Mouse (Mus musculus) kidney, embryonic 15.5 days (tissue): ENCODE results near the gene Tmem120a. TPM values are rescaled to one million over a fixed set of nuclear protein-coding genes. Genes with fewer than 3 reads are reported as not detected.

Source experiments
- ATAC-seq: fragments of 200-750 bp; cut with Nextera tagmentation; replicated peaks from 2 replicates; pipeline ENCODE4 v1.8.0; 2017; ENCODE audit warnings: moderate TSS enrichment; ENCODE audit not compliant: low FRiP score
- H3K27ac ChIP-seq: fragments of 300-500 bp; sonication (generic); 2 replicates; pipeline ENCODE4 v1.5.1; 2015; ENCODE audit warnings: mild to moderate bottlenecking, inconsistent platforms
- H3K27me3 ChIP-seq: fragments of 300-500 bp; sonication (generic); 2 replicates; pipeline ENCODE4 v1.6.1; 2015; ENCODE audit warnings: inconsistent platforms
- H3K36me3 ChIP-seq: fragments of 300-500 bp; sonication (generic); 2 replicates; pipeline ENCODE4 v1.6.1; 2015; ENCODE audit warnings: inconsistent platforms
- H3K4me1 ChIP-seq: fragments of 300-500 bp; sonication (generic); 2 replicates; pipeline ENCODE4 v1.6.1; 2015; ENCODE audit warnings: inconsistent platforms
- H3K4me2 ChIP-seq: fragments of 300-500 bp; sonication (generic); 2 replicates; pipeline ENCODE4 v1.6.1; 2015; ENCODE audit warnings: moderate library complexity, mild to moderate bottlenecking, inconsistent platforms
- H3K4me3 ChIP-seq: fragments of 300-500 bp; sonication (generic); replicated peaks from 2 replicates; pipeline ENCODE4 v1.5.1; 2015; ENCODE audit warnings: mild to moderate bottlenecking, inconsistent platforms
- H3K9ac ChIP-seq: fragments of 300-500 bp; sonication (generic); 2 replicates; pipeline ENCODE4 v1.6.1; 2015; ENCODE audit warnings: mild to moderate bottlenecking, inconsistent platforms
- H3K9me3 ChIP-seq: fragments of 300-500 bp; sonication (generic); replicated peaks from 2 replicates; pipeline ENCODE4 v1.6.1; 2016; ENCODE audit warnings: inconsistent platforms
- WGBS: fragments of 180-500 bp; shearing (Covaris S2); methylation state at CpG from one replicate; pipeline ENCODE4 v1.1.7; 2015; ENCODE audit warnings: mixed read lengths; 5-methylcytosine and 5-hydroxymethylcytosine counted together
- polyA plus RNA-seq: library from polyadenylated mRNA; unstranded; fragments of >200 nt; fragmentation: Nextera tagmentation; extraction: Ambion mirVana; gene quantifications from 2 replicates; pipeline ENCODE4 v1.2.1, GENCODE M21; 2015

Gene Tmem120a
- polyA plus RNA-seq, 1 experiment from 2014 or later: 68.1 TPM

DNA sequence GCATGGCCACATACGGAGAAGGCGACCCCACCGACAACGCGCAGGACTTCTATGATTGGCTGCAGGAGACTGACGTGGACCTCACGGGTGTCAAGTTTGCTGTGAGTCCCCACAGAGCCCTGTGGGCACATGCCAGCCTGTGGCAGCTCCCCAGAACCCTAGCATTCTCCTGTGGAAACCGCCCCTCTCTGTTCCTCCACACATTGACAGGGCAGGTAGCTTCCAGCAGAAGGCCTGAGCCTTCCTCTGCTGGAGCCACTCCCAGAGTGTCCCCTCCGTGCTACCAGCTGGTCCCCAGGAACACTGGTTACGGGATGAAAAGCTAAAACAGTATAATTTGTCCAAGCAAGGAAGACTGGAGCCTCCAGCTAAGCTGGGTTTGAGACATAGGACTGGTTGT, 14.0 kb downstream of the Tmem120a start:
- H3K27ac ChIP-seq: no peak overlapping the region
- H3K4me1 ChIP-seq: peaks cover 21% of the 10 kb centered on the region
- no peak overlapping the region for H3K9ac ChIP-seq
- 94% methylated on average over 10 of the region's 10 CpGs for WGBS
- no peak overlapping the region for H3K4me3 ChIP-seq
- ATAC-seq: no peak
- H3K4me2 ChIP-seq: no peak overlapping the region
- H3K36me3 ChIP-seq: peaks cover 71% of the 10 kb centered on the region
- H3K9me3 ChIP-seq: no peaks in the 10 kb centered on the region
- H3K27me3 ChIP-seq: no peaks in the 10 kb centered on the region

DNA sequence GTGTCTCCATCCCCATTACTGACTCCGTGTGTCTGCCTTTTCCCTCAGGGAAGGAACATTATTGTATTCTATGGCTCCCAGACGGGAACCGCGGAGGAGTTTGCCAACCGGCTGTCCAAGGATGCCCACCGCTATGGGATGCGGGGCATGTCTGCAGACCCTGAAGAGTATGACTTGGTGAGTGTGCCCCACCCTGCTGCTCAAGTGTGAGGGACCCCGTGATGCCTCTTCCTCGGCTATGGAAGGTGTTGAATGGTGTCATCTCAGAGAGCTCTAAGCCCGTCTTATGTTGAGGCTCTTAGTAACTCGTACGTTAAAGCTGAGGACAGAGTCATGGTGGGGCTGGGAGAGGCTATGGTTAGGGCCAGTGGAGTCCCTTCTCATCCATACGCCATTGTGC, 14.9 kb downstream of the Tmem120a start:
- peaks cover 62% of the 10 kb centered on the region for H3K36me3 ChIP-seq
- no peak overlapping the region for H3K4me2 ChIP-seq
- H3K27ac ChIP-seq: no peak overlapping the region
- H3K4me3 ChIP-seq: no peak overlapping the region
- no peak overlapping the region for H3K9ac ChIP-seq
- H3K4me1 ChIP-seq: peaks cover 30% of the 10 kb centered on the region
- WGBS: 92% methylated on average over 13 of the region's 13 CpGs
- no peaks in the 10 kb centered on the region for H3K9me3 ChIP-seq
- H3K27me3 ChIP-seq: no peaks in the 10 kb centered on the region
- no peak for ATAC-seq

DNA sequence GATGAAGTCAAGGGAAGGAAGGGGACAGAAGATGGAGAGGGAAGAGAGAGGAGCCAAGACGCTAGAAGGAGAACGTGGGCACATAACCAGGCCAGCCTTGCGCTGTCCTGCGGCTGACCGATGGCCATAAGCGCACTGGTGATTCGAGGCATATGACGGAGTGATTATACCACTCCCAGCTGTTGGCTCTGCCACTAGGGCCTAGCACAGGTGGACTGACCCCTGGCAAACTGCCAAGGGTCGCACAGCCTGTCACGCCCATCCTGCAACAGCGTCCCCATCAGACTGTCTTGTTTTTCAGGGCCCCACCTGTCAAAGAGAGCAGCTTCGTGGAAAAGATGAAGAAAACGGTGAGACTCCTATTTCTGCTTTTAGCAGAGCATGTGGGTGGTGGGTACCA, 15.9 kb downstream of the Tmem120a start:
- H3K36me3 ChIP-seq: peaks cover 52% of the 10 kb centered on the region
- H3K9ac ChIP-seq: no peak overlapping the region
- H3K4me2 ChIP-seq: no peak overlapping the region
- no peaks in the 10 kb centered on the region for H3K27me3 ChIP-seq
- H3K4me1 ChIP-seq: peaks cover 39% of the 10 kb centered on the region
- no peak overlapping the region for H3K27ac ChIP-seq
- no peaks in the 10 kb centered on the region for H3K9me3 ChIP-seq
- ATAC-seq: no peak
- no peak overlapping the region for H3K4me3 ChIP-seq
- 92% methylated on average over 13 of the region's 13 CpGs for whole genome bisulfite sequencing

DNA sequence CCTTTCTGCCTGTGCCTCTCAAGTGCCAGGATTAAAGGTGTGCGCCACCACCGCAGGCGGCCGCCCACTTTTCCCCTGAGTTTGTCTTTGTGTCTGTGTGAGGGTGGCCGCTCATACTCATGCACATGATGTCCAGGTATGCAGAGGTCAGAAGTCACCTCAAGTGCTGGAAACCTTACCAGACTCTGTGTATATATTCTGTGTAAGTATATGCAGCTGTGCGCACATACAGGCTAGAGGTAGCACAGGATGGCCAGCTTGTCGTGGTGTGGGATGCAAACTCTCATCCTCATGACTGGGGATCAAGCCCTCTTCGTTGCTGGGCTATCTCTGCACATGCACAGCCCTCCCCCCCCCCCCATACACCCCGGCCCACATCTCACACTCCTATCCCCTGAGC, 16.4 kb downstream of the Tmem120a start:
- no peak for ATAC-seq
- H3K36me3 ChIP-seq: peaks cover 47% of the 10 kb centered on the region
- no peak overlapping the region for H3K9ac ChIP-seq
- no peak overlapping the region for H3K4me3 ChIP-seq
- H3K4me2 ChIP-seq: no peak overlapping the region
- no peaks in the 10 kb centered on the region for H3K9me3 ChIP-seq
- H3K4me1 ChIP-seq: peaks cover 43% of the 10 kb centered on the region
- no peaks in the 10 kb centered on the region for H3K27me3 ChIP-seq
- H3K27ac ChIP-seq: no peak overlapping the region
- 96% methylated on average over 9 of the region's 9 CpGs for WGBS

DNA sequence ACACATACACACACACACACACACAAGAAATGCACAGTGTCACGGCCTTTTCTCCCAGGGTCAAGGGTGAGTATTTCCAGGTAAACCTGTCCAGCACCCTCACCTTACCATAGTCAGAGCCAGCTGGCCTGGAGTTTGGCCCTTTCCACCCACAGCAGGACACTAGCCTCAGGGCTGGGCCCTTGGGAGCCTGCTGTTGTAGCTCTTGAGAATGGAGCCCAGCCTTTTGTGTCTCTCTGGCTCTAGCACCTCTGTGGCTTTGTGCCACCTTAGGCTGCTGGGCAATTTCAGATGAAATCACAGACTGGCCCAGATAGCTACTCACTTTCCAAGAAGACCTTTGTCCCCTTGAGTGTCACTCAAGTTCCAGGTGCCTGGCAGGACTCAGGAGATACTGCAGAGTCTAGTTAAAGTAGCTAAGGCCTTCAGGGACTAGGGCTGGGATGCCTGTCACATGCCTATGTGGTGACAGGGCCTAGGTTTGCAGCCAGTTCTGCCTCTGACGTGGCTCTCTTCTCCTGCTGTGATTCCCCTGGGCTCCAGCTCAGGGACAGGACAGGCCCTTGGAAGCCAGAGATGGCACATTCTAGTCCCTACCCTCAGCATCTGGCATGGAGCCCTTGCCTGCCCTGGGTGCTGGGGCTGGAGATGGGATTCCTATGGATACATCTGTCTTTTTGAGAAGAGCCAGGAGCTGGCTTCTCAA, 17.5 kb downstream of the Tmem120a start:
- H3K27ac ChIP-seq: 0 out of 2 replicates have a peak overlapping the region, but pooled peaks have one; percentile 37
- no peak overlapping the region for H3K4me2 ChIP-seq
- no peaks in the 10 kb centered on the region for H3K27me3 ChIP-seq
- peaks cover 36% of the 10 kb centered on the region for H3K36me3 ChIP-seq
- WGBS: 83% methylated on average over 2 of the region's 2 CpGs
- H3K4me3 ChIP-seq: no peak overlapping the region
- no peak for ATAC-seq
- H3K9ac ChIP-seq: no peak overlapping the region
- H3K9me3 ChIP-seq: no peaks in the 10 kb centered on the region
- H3K4me1 ChIP-seq: peaks cover 50% of the 10 kb centered on the region

DNA sequence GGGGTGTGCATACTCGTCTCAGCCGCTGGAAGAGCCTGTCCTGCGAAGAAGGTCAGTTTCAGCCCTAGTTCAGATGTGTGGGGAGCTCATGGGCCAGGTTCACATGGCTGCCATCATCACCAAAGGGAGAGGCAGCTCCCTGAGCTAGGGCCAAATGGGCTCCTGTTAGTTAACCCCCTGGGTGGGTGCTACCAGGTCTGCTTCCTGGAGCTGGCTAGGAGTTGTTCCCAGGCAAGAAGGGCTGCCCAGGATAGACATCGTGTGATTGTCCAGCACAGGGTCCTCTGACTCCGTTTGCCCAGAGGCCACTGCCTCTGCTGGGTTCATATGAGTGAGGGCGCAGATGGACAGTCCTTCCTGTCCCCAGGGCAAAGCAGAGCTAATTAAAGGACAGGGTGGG, 18.3 kb downstream of the Tmem120a start:
- no peaks in the 10 kb centered on the region for H3K27me3 ChIP-seq
- peak overlapping the region; percentile 21; the same call in 1 of the 2 replicates for H3K9ac ChIP-seq
- no peaks in the 10 kb centered on the region for H3K9me3 ChIP-seq
- H3K4me3 ChIP-seq: peak overlapping the region; percentile 15; the same call in 1 of the 2 replicates
- peaks cover 50% of the 10 kb centered on the region for H3K4me1 ChIP-seq
- H3K27ac ChIP-seq: peak overlapping the region; percentile 82
- no peak for ATAC-seq
- peaks cover 31% of the 10 kb centered on the region for H3K36me3 ChIP-seq
- 38% methylated on average over 6 of the region's 6 CpGs for WGBS
- peak overlapping the region; percentile 50 for H3K4me2 ChIP-seq

DNA sequence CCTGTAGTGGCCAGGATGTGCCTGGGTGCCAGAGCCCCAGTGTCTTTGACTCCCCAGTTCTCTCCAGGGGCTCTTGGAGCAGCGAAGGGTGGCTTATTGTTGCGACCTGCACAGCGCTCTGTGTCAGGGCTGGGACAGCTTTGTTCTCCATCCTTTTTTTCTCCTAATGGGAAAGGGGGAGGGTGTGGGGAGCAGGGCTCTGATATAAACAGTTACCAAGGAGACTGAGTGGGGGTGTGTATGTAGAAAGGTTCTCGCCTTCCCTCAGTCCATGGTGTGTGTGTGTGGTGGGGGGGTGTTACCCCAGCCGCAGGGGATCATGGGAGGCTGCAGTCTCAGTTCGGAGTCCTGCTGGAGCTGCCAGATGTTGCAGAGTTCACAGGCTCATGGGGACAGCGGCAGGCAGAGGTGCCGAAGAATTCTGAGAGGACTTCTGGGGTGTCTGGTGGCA, 18.8 kb downstream of the Tmem120a start:
- Histone ChIP-seq H3K27ac (peak overlapping the region; percentile 82), H3K9ac (peak overlapping the region; percentile 21; the same call in 1 of the 2 replicates), H3K4me3 (peak overlapping the region; percentile 15; the same call in 1 of the 2 replicates), H3K27me3 (no peaks in the 10 kb centered on the region), H3K4me2 (peak overlapping the region; percentile 50), H3K36me3 (peaks cover 26% of the 10 kb centered on the region), H3K9me3 (no peaks in the 10 kb centered on the region), H3K4me1 (peaks cover 50% of the 10 kb centered on the region)
- WGBS: 17% methylated on average over 8 of the region's 8 CpGs
- peak; percentile 76 for ATAC-seq

DNA sequence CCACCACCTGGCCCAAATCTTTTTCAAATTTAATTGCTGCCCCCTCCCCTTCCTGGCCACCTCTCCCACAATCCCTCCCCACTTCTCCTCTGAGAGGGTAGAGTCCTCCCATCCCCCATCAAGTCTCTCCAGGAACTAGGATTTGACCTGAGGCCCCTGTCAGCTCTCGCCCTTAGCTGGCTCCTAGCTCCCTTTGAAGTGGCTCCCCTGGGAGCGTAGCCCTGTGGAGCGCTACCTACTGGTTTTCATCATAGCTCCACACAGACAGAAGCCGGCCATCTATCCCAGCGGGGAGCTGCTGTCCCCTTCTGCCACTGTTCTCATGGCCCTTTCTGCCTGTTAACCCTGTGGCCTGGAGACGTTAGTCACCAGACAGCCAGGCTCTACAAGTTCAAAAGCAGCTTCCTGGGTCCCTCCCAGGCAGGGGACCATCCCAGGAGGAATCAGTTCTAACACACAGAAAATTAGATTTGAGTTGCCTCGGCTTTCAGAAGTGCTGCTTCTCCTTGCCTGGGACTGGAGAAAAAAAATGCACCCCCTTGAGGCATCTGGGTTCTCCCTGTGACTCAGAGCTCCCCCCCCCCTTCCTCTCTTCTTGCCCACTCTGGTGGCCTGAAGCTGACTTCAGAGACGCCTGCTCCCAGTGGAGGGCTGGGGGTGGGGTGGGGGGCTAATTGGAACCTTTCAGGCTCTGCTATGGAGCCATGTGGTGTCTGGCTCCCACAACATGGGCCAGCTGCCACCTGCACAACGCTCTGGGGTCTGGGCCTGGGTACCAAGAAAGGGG, 19.5 kb downstream of the Tmem120a start:
- Histone ChIP-seq H3K27me3 (no peaks in the 10 kb centered on the region), H3K27ac (peak overlapping the region; percentile 82), H3K4me1 (peaks cover 50% of the 10 kb centered on the region), H3K4me3 (0 out of 2 replicates have a peak overlapping the region, but pooled peaks have one; percentile 15), H3K4me2 (peak overlapping the region; percentile 50), H3K9me3 (no peaks in the 10 kb centered on the region), H3K9ac (peak overlapping the region; percentile 21; the same call in 1 of the 2 replicates), H3K36me3 (peaks cover 24% of the 10 kb centered on the region)
- 17% methylated on average over 9 of the region's 9 CpGs for WGBS
- ATAC-seq: peak; percentile 38; the same call in 1 of the 2 replicates

DNA sequence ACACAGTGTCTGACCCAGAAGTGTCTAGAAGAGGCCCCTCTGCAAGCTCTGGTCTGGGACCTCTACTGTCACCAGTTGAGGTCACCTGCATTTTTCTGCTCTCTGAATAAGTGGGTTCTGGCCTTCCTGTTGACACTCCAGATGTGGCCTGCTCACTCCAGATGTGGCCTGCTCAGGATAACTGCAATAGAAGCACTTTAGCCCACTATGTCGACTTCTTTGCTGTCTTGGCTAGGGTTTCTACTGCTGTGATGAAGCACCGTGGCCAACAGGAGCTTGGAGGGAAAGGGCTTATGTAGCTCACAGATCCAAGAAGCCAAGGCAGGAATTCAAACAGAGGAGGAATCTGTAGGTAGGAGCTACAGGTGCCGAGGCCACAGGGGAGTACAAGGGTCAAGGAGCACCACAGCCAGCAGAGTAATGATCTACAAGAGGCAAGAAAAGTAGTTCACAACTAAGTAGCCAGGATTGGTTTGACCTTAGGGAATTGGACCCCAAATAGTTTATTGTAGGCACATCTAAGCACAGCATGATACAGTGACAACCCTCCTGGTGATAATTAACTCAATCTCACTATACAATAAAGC, 21.0 kb downstream of the Tmem120a start:
- WGBS: 60% methylated on average over 3 of the region's 3 CpGs
- H3K4me2 ChIP-seq: no peak overlapping the region
- no peak overlapping the region for H3K4me3 ChIP-seq
- peak overlapping the region; percentile 3; the same call in 1 of the 2 replicates for H3K27ac ChIP-seq
- no peak overlapping the region for H3K9ac ChIP-seq
- no peak for ATAC-seq
- peaks cover 13% of the 10 kb centered on the region for H3K36me3 ChIP-seq
- peaks cover 50% of the 10 kb centered on the region for H3K4me1 ChIP-seq
- H3K9me3 ChIP-seq: no peaks in the 10 kb centered on the region
- no peaks in the 10 kb centered on the region for H3K27me3 ChIP-seq

DNA sequence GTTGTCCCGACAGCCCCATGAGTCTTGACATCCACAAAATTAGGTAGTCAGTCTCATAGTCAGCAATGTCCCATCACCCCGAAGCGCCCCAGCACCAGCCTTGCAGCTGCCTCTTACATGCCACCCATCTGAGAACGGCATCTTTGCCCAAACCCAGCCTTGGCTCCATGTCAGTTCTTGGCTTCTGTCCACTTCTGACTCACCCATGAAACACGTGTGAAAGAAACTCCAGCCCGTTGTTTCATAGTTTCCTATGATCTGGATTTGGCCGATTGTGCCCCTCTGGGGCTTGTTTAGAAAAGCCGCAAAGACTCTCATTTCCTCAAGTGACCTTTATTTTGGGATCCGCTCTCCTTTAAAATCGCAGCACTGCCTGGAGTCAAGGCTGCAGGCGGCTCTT, 22.1 kb downstream of the Tmem120a start:
- Histone ChIP-seq H3K4me1 (peaks cover 47% of the 10 kb centered on the region), H3K4me2 (no peak overlapping the region), H3K9ac (no peak overlapping the region), H3K27me3 (no peaks in the 10 kb centered on the region), H3K9me3 (no peaks in the 10 kb centered on the region), H3K4me3 (no peak overlapping the region), H3K27ac (no peak overlapping the region), H3K36me3 (peaks cover 23% of the 10 kb centered on the region)
- 80% methylated on average over 11 of the region's 11 CpGs for WGBS
- no peak for ATAC-seq

DNA sequence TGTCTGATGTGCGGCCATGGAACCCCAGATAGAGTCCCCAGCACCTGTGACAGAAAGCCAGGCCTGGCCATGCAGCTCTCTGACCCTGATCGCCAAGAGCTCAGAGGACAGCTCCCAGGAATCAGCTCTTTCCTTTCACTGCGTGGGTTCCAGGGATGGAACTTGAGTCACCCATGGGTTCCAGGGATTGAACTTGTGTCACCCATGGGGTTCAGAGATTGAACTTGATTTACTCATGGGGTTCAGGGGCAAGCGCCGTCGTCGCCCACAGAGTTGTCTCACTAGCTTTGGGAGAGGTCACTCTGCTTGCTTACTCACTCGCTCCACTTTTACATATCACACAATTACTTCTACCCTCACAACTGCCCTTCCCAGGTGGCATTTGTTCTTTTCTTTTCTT, 23.2 kb downstream of the Tmem120a start:
- Histone ChIP-seq H3K9me3 (no peaks in the 10 kb centered on the region), H3K4me3 (no peak overlapping the region), H3K4me2 (no peak overlapping the region), H3K36me3 (peaks cover 32% of the 10 kb centered on the region), H3K9ac (no peak overlapping the region), H3K27ac (no peak overlapping the region), H3K27me3 (no peaks in the 10 kb centered on the region), H3K4me1 (peaks cover 36% of the 10 kb centered on the region)
- WGBS: 87% methylated on average over 8 of the region's 8 CpGs
- ATAC-seq: no peak

DNA sequence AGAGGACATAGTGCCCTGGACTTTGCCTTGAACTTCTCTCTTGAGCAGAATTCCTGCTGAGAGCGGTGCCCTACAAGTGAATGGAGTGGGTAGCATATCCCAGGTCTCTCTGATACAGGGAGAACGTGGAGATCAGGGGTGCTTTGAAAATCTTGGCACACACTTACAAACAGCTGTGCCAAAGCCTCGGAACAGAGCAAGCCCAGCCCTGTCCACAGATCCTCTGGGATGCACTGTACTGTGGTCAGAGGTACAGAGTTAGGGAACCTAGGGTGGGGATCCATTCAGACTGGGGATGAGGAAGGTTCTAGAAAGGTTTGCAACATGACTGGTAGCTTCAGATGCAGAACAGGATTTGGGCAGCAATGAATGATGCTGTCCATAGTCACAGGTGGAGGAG, 24.1 kb downstream of the Tmem120a start:
- Histone ChIP-seq H3K27me3 (no peaks in the 10 kb centered on the region), H3K36me3 (peaks cover 39% of the 10 kb centered on the region), H3K4me2 (no peak overlapping the region), H3K9me3 (no peaks in the 10 kb centered on the region), H3K4me1 (peaks cover 30% of the 10 kb centered on the region), H3K4me3 (no peak overlapping the region), H3K27ac (no peak overlapping the region), H3K9ac (no peak overlapping the region)
- ATAC-seq: no peak
- 78% methylated on average over 3 of the region's 3 CpGs for WGBS
